Mouse (Mus musculus) right cerebral cortex, adult 2 months (tissue): Measurements from ENCODE around the gene Actr8.

Source experiments
- DNase-seq, 2 experiments: peaks; one replicate each; pipeline ENCODE4 v3.0.0; 2021 to 2022; ENCODE audit warnings: low spot score in 2 of 2

The Actr8 gene

GRCm38 (mm10) chr14:30039413-30039812, 61.3 kb downstream of the Actr8 start:
- DNase-seq: no peak

GRCm38 (mm10) chr14:30041836-30042235, 63.7 kb downstream of the Actr8 start:
- no peak for DNase-seq

DNA sequence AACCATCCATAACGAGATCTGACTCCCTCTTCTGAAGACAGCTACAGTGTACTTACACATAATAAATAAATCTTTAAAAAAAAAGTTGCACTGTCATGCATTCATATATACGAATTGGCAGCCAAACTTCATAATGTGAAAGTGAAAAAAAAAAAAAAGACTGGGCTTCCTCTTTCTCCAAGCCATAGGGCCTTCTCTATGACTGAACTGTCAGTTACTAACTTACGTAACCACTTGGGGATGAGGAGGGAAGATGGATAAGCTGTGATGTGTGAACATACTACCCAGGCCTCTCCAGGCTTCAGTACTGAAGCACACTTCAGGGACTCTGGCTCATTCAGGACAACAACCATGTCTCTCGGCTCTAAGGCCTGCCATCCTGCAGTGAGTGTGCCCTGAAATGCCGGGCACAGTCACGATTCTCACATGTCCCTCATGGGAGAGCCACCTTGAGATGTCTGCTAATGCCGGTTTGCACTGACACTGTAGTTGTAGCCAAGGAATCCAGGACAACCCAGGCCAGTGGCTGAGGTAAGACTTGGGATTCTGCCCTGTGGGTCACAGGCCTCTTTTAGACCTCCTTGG, 65.3 kb downstream of the Actr8 start:
- DNase-seq: no peak

DNA sequence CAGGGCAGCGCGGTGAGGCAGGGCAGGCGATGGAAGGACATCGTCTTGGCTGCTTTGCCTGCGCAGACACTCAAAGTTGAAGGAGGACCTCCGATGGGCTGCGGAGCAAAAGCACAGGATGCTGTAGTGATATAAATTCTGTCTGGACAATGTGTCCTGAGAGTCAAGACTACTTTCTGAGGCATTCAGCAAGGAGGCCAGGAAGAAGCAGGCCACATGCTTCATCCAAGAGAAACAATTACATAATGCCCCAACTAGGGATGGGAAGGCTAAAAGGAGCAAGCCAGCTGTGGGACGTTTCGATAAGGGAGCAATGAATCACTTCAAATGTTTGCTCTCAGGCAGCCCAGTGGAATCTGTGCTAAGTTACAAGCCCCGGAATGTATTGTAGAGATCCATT, 67.1 kb downstream of the Actr8 start:
- no peak for DNase-seq

DNA sequence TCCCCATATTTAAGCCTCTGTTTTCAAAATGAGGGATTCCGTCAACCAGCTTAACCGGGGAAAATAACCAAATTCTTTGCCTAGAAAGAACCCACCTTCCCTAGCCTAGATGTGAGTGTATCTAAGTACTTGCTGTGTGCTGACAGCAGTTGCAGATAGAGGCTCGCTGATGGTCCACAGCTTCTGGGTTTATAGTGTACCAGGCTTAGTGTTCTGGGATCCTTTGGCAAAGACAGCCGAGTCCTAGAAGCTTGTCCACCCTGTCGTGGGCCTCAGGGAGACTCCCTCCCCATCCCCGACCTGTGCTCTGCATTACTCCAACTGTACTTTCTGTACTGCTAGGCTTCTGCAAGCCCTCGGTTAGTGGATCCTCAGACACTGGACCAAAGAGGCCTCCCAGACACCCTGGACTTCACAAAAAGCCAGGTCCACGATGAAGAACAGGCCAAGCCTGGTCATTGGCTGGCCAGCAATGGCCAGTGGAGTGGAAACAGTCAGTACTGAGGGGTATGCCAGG, 67.6 kb downstream of the Actr8 start:
- no peak for DNase-seq

DNA sequence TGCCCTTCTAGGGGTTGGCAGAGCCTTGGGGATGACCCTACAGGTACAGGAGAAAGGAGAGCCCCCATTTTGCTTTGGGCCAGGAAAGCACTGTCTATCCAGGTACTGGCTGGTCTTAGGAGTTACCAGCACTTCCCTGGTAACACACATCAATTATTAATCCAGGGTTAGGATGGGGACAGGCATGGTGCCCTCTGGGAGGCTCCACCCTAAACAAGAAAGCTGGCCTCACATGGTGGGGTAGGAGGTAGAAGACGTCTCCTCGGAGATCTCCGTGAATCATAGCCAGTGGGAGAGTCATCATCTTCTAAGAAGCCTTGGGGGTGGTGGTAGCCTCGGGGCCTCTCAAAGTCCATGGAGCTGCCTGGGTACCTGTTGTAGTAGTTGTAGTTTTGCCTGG, 68.8 kb downstream of the Actr8 start:
- DNase-seq: no peak

DNA sequence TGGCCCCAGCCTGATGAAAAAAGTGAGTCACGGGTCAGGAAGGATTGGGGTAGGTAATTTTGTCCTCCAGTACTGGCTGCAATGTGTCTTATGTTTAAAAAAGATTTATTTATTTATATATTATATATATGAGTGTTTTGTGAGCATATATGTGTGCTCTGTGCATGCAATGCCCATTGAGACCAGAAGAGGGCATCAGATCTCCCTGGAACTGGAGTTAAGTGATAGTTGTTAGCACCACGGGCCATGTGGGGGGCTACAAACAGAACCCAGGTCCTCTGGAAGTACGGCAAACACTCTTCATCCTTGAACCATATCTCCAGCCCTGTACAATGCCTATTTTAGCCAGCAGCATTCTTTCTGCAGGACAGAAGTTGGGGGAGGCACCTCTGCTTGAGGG, 69.9 kb downstream of the Actr8 start:
- DNase-seq: no peak

GRCm38 (mm10) chr14:30050280-30050679, 72.1 kb downstream of the Actr8 start:
- DNase-seq: no peak

DNA sequence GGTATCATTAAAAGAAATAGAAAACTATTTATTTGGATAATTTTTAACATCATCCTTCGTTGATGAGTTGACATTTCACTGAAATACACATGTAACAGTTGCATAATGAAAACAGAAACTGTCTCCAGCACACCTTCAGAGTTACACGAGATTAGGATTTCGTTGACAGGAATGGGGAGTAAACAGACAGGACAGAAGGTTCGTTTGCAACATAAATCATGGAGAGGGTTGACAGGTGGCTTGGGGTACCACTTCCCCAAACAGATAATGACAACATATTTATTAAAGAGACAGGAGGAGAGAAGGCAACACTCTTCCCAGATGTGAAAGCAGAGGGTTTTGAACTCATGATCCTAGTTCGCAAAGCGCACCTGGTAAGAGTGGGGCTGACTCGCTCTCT, 76.8 kb downstream of the Actr8 start:
- no peak for DNase-seq
